Mouse (Mus musculus): ENCODE measurements around the gene Rnf157. TPM values are rescaled to one million over a fixed set of nuclear protein-coding genes. Genes with fewer than 3 reads are reported as not detected.

The Rnf157 gene
- polyA plus RNA-seq, 1 experiment from 2014 or later, result 1.5 TPM

DNA sequence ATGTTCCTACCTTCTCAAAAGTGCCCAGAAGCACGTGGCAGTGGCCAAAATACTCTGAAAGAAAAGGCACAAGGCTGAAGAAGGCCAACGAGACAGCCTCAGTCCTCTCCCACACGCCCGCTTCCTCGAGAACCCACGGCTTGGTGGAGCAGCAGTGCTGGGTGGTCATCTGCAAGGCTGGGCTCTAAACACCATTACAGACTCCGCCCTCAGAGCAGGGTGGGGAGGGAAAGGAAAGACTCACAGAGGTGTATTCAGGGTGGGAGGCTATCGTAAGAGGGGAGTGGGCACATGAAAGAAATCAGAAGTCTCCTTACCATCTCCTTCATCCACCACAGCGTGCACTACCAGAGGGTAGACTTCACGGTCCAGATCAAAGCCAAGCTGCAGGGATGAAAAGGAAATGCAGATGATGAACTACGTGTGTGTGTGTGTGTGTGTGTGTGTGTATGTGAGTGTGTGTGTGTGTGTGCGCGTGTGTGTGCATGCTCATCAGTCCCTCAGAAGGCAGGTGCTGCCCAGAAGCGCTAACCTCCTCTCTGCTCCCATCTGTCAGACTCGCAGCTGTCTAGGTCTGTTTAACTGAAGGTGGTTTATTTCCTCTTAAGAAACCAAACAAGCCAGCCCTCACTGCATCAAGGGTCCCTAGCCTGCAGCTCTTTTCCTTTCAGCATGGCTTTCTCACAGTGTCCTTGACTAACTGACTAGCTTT is 53.8 kb downstream of the Rnf157 start:
- TF ChIP-seq EP300 (IDR thresholded peaks at IDR 0.05; ENCODE audit: low read depth) (no peak), CTCF (IDR thresholded peaks at IDR 0.05; ENCODE audit: low read depth) (no peak)
- ATAC-seq, result peak; percentile 71
- no peaks in the 10 kb centered on the region for H3K27me3 ChIP-seq (ENCODE audit: insufficient read depth, low read length)
- H3K36me3 ChIP-seq (replicated peaks; ENCODE audit: insufficient read depth, low read length), result 0 out of 2 replicates have a peak, but pooled peaks cover 5% of the 10 kb centered on the region
- peak overlapping the region; percentile 20; the same call in 1 of the 2 replicates for H3K4me2 ChIP-seq (ENCODE audit: low read depth, low read length)
- H3K4me3 ChIP-seq (ENCODE audit: low read depth, low read length), result no peak overlapping the region
- DNase-seq, result peak; percentile 32
- peak overlapping the region; percentile 66 for H3K27ac ChIP-seq (ENCODE audit: low read depth)
- 59% methylated on average over 15 of the region's 15 CpGs for WGBS (ENCODE audit: insufficient replicate concordance)
- H3K9ac ChIP-seq (replicated peaks), result no peak overlapping the region
- peaks cover 2% of the 10 kb centered on the region; the same call in 1 of the 2 replicates for H3K4me1 ChIP-seq (ENCODE audit: insufficient read depth)
- H3K9me3 ChIP-seq (ENCODE audit: low read length), result no peaks in the 10 kb centered on the region

GRCm38 (mm10) chr11:116354521-116354920 is 58.3 kb downstream of the Rnf157 start:
- no peak for ATAC-seq
- TF ChIP-seq CTCF (IDR thresholded peaks at IDR 0.05; ENCODE audit: low read depth), result peak; percentile 22
- no peak for TF ChIP-seq EP300 (IDR thresholded peaks at IDR 0.05; ENCODE audit: low read depth)
- Histone ChIP-seq H3K27ac (ENCODE audit: low read depth) (no peak overlapping the region), H3K36me3 (replicated peaks; ENCODE audit: insufficient read depth, low read length) (0 out of 2 replicates have a peak, but pooled peaks cover 5% of the 10 kb centered on the region), H3K9ac (replicated peaks) (no peak overlapping the region), H3K27me3 (ENCODE audit: insufficient read depth, low read length) (no peaks in the 10 kb centered on the region), H3K4me1 (ENCODE audit: insufficient read depth) (no peaks in the 10 kb centered on the region), H3K4me2 (ENCODE audit: low read depth, low read length) (no peak overlapping the region), H3K9me3 (ENCODE audit: low read length) (no peaks in the 10 kb centered on the region), H3K4me3 (ENCODE audit: low read depth, low read length) (no peak overlapping the region)
- no peak for DNase-seq
- WGBS (ENCODE audit: insufficient replicate concordance), result 58% methylated on average over 17 of the region's 17 CpGs

GRCm38 (mm10) chr11:116353535-116353934 is 59.3 kb downstream of the Rnf157 start:
- no peak overlapping the region for H3K9ac ChIP-seq (replicated peaks)
- DNase-seq (peak; percentile 8), ATAC-seq (no peak)
- no peaks in the 10 kb centered on the region for H3K9me3 ChIP-seq (ENCODE audit: low read length)
- 66% methylated on average over 8 of the region's 8 CpGs for WGBS (ENCODE audit: insufficient replicate concordance)
- 0 out of 2 replicates have a peak, but pooled peaks cover 5% of the 10 kb centered on the region for H3K36me3 ChIP-seq (replicated peaks; ENCODE audit: insufficient read depth, low read length)
- no peak overlapping the region for H3K27ac ChIP-seq (ENCODE audit: low read depth)
- no peak overlapping the region for H3K4me2 ChIP-seq (ENCODE audit: low read depth, low read length)
- no peak overlapping the region for H3K4me3 ChIP-seq (ENCODE audit: low read depth, low read length)
- no peaks in the 10 kb centered on the region for H3K4me1 ChIP-seq (ENCODE audit: insufficient read depth)
- no peaks in the 10 kb centered on the region for H3K27me3 ChIP-seq (ENCODE audit: insufficient read depth, low read length)
- TF ChIP-seq EP300 (IDR thresholded peaks at IDR 0.05; ENCODE audit: low read depth) (no peak), CTCF (IDR thresholded peaks at IDR 0.05; ENCODE audit: low read depth) (no peak)

- Histone ChIP-seq H3K4me1 (ENCODE audit: insufficient read depth) (no peaks in the 10 kb centered on the region), H3K9ac (replicated peaks) (no peak overlapping the region), H3K4me3 (ENCODE audit: low read depth, low read length) (no peak overlapping the region), H3K4me2 (ENCODE audit: low read depth, low read length) (no peak overlapping the region), H3K9me3 (ENCODE audit: low read length) (no peaks in the 10 kb centered on the region), H3K36me3 (replicated peaks; ENCODE audit: insufficient read depth, low read length) (0 out of 2 replicates have a peak, but pooled peaks cover 5% of the 10 kb centered on the region), H3K27me3 (ENCODE audit: insufficient read depth, low read length) (no peaks in the 10 kb centered on the region), H3K27ac (ENCODE audit: low read depth) (no peak overlapping the region)
- 80% methylated on average over 5 of the region's 5 CpGs for WGBS (ENCODE audit: insufficient replicate concordance)
- DNase-seq, result no peak
- no peak for ATAC-seq
- no peak for TF ChIP-seq CTCF (IDR thresholded peaks at IDR 0.05; ENCODE audit: low read depth)
- no peak for TF ChIP-seq EP300 (IDR thresholded peaks at IDR 0.05; ENCODE audit: low read depth)
Observed at GRCm38 (mm10) chr11:116351294-116351693, 61.5 kb downstream of the Rnf157 start.

- Histone ChIP-seq H3K9me3 (ENCODE audit: low read length) (no peaks in the 10 kb centered on the region), H3K4me3 (ENCODE audit: low read depth, low read length) (no peak overlapping the region), H3K4me2 (ENCODE audit: low read depth, low read length) (no peak overlapping the region), H3K27me3 (ENCODE audit: insufficient read depth, low read length) (no peaks in the 10 kb centered on the region), H3K27ac (ENCODE audit: low read depth) (no peak overlapping the region), H3K4me1 (ENCODE audit: insufficient read depth) (no peaks in the 10 kb centered on the region), H3K36me3 (replicated peaks; ENCODE audit: insufficient read depth, low read length) (no peaks in the 10 kb centered on the region), H3K9ac (replicated peaks) (no peak overlapping the region)
- no peak for ATAC-seq
- no peak for DNase-seq
- 73% methylated on average over 5 of the region's 5 CpGs for WGBS (ENCODE audit: insufficient replicate concordance)
- TF ChIP-seq CTCF (IDR thresholded peaks at IDR 0.05; ENCODE audit: low read depth) (no peak), EP300 (IDR thresholded peaks at IDR 0.05; ENCODE audit: low read depth) (no peak)
Observed at GRCm38 (mm10) chr11:116347955-116348354, 64.9 kb downstream of the Rnf157 start.

DNA sequence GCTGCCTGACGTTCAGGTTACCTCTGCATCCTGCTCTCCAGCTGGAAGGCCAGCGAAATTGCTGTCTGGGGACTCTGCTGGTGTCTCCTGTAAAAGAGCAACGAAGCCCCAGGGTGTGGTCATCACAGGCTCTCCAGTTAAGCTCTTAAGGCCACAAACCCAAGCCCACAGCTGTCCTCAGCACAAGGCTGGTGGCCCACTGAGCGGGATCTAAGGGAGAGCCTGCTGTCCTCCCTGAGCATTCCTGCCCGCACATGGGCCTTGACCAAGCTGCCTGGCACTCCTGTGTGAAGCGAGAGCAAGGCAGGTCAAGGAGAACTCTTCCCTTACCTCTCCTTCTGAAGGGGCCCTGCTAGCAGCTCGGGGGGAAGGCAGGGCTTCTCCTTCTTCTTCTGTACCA is 65.8 kb downstream of the Rnf157 start:
- TF ChIP-seq EP300 (IDR thresholded peaks at IDR 0.05; ENCODE audit: low read depth) (no peak), CTCF (IDR thresholded peaks at IDR 0.05; ENCODE audit: low read depth) (no peak)
- no peaks in the 10 kb centered on the region for H3K36me3 ChIP-seq (replicated peaks; ENCODE audit: insufficient read depth, low read length)
- DNase-seq (no peak), ATAC-seq (no peak)
- no peak overlapping the region for H3K27ac ChIP-seq (ENCODE audit: low read depth)
- no peaks in the 10 kb centered on the region for H3K9me3 ChIP-seq (ENCODE audit: low read length)
- no peaks in the 10 kb centered on the region for H3K27me3 ChIP-seq (ENCODE audit: insufficient read depth, low read length)
- no peaks in the 10 kb centered on the region for H3K4me1 ChIP-seq (ENCODE audit: insufficient read depth)
- WGBS (ENCODE audit: insufficient replicate concordance), result 85% methylated on average over 7 of the region's 7 CpGs
- no peak overlapping the region for H3K4me3 ChIP-seq (ENCODE audit: low read depth, low read length)
- H3K4me2 ChIP-seq (ENCODE audit: low read depth, low read length), result no peak overlapping the region
- no peak overlapping the region for H3K9ac ChIP-seq (replicated peaks)

Measured in liver, postnatal 0 days (tissue).